Mouse (Mus musculus): Measurements from ENCODE around the gene Galnt14. TPM values are rescaled to one million over a fixed set of nuclear protein-coding genes. Genes with fewer than 3 reads are reported as not detected.

The Galnt14 gene
- total and polyA plus RNA-seq, 2 experiments from 2014 or later, result 16.8 to 17.8 TPM

DNA sequence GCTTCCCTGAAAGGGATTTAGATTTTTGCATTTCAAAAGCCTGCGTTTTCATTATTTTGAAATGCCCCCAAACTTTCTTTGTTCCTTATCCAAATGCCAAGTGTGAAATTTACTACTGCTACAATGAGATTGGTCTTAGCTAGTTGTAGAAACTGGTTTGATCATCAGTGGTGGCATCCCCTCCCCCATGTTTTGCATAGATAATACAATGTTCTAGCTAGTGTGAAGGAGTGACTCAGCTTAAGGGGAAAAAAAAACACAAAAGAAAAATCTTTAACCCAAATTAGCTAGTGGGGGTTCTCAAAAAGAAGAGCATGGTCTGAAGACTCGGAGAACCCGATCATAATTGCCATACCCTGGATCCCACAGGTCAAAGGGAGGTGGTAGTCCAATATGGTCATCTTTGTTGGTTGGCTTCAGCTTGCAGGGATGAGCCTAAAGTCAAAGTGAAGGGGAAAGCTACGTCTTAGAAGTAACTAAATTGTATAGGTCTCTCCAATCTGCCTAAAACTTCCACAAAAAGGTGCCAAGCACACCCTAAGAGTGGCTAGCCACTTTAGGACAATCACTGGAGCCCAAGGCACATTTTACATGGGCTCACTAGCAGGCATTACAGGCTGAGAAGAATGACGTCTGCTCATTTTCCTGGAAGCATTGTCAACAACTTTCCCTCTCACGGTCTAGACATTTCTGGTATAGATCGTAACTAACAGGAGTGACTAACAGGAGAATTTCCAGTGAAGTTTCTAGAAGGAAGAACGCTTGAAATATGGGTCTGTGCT, 4.4 kb upstream of the Galnt14 start:
- TF ChIP-seq CTCF (IDR thresholded peaks at IDR 0.05; ENCODE audit: low read depth), result no peak

DNA sequence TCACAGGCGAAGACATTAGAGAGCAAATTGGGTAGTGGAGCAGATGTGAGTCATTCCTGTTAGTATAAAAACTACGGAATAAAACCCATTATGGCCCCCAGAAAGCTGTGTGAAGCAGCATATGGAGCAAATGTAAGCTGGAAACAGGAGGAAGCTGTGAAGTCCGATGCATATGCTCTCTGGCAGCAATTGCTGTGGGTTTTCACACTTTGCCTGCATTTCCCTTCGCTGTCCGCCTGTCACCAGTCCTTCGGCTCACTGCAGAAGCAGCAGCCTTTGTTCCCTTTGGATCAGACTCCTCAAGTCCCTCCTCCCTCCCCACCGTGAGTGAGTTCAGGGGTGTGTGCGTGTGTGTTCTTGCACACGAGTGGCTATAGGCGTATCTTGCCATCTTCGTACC, 3.1 kb upstream of the Galnt14 start:
- peak overlapping the region; percentile 48; the same call in 1 of the 2 replicates for H3K27ac ChIP-seq (ENCODE audit: low read depth, low read length)
- H3K27me3 ChIP-seq (ENCODE audit: insufficient read depth, low read length), result no peaks in the 10 kb centered on the region; the same call in 1 of the 2 replicates
- no peak overlapping the region for H3K4me3 ChIP-seq (ENCODE audit: low read depth, low read length)
- ATAC-seq (peak; percentile 46), DNase-seq (peak; percentile 64)
- peaks cover 26% of the 10 kb centered on the region for H3K4me1 ChIP-seq (ENCODE audit: insufficient read depth)
- H3K9ac ChIP-seq, result no peak overlapping the region
- H3K4me2 ChIP-seq (ENCODE audit: low read depth), result 0 out of 2 replicates have a peak overlapping the region, but pooled peaks have one; percentile 3
- no peaks in the 10 kb centered on the region for H3K36me3 ChIP-seq (ENCODE audit: insufficient read depth)
- no peak for TF ChIP-seq CTCF (IDR thresholded peaks at IDR 0.05; ENCODE audit: low read depth)
- 24% methylated on average over 11 of the region's 11 CpGs for WGBS
- H3K9me3 ChIP-seq (ENCODE audit: low read length), result no peaks in the 10 kb centered on the region

More for the DNA sequence above, 4.4 kb upstream of the Galnt14 start:
- Histone ChIP-seq H3K9ac (no peak overlapping the region), H3K4me3 (ENCODE audit: low read depth, low read length) (no peak overlapping the region), H3K27ac (ENCODE audit: low read depth, low read length) (no peak overlapping the region), H3K4me1 (ENCODE audit: insufficient read depth) (peaks cover 19% of the 10 kb centered on the region), H3K27me3 (ENCODE audit: insufficient read depth, low read length) (no peaks in the 10 kb centered on the region), H3K9me3 (ENCODE audit: low read length) (no peaks in the 10 kb centered on the region), H3K4me2 (ENCODE audit: low read depth) (no peak overlapping the region), H3K36me3 (ENCODE audit: insufficient read depth) (no peaks in the 10 kb centered on the region)
- no peak for ATAC-seq
- DNase-seq, result no peak
- 63% methylated on average over 8 of the region's 8 CpGs for WGBS

DNA sequence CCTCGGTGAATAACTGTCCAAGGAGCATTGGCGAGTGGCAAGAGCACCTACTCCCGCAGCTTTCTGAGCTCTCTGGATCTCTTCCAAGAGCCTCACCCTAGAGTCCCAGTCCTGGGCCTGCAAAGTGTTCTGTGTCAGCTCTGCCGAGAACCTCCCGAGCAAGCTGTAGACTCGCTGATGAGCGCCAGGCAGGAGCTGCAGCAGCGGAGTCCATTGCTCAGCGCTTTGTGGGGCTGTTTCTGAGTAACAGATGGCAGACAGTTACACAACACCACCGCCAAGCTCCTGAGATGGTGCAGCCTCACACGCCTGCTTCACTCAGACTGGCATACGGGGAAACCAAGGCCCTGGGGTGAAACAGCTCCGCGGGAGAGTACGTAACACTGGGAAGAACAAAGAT, 1.7 kb upstream of the Galnt14 start:
- 57% methylated on average over 15 of the region's 15 CpGs for WGBS
- H3K4me3 ChIP-seq (ENCODE audit: low read depth, low read length), result no peak overlapping the region
- H3K9me3 ChIP-seq (ENCODE audit: low read length), result no peaks in the 10 kb centered on the region
- H3K36me3 ChIP-seq (ENCODE audit: insufficient read depth), result no peaks in the 10 kb centered on the region
- peak overlapping the region; percentile 24; the same call in 1 of the 2 replicates for H3K4me2 ChIP-seq (ENCODE audit: low read depth)
- no peaks in the 10 kb centered on the region; the same call in 1 of the 2 replicates for H3K27me3 ChIP-seq (ENCODE audit: insufficient read depth, low read length)
- H3K4me1 ChIP-seq (ENCODE audit: insufficient read depth), result peaks cover 26% of the 10 kb centered on the region
- DNase-seq (peak; percentile 66), ATAC-seq (peak; percentile 38; the same call in 1 of the 2 replicates)
- H3K9ac ChIP-seq, result no peak overlapping the region
- 0 out of 2 replicates have a peak, but pooled peaks have one; percentile 11 for TF ChIP-seq CTCF (IDR thresholded peaks at IDR 0.05; ENCODE audit: low read depth)
- no peak overlapping the region for H3K27ac ChIP-seq (ENCODE audit: low read depth, low read length)

DNA sequence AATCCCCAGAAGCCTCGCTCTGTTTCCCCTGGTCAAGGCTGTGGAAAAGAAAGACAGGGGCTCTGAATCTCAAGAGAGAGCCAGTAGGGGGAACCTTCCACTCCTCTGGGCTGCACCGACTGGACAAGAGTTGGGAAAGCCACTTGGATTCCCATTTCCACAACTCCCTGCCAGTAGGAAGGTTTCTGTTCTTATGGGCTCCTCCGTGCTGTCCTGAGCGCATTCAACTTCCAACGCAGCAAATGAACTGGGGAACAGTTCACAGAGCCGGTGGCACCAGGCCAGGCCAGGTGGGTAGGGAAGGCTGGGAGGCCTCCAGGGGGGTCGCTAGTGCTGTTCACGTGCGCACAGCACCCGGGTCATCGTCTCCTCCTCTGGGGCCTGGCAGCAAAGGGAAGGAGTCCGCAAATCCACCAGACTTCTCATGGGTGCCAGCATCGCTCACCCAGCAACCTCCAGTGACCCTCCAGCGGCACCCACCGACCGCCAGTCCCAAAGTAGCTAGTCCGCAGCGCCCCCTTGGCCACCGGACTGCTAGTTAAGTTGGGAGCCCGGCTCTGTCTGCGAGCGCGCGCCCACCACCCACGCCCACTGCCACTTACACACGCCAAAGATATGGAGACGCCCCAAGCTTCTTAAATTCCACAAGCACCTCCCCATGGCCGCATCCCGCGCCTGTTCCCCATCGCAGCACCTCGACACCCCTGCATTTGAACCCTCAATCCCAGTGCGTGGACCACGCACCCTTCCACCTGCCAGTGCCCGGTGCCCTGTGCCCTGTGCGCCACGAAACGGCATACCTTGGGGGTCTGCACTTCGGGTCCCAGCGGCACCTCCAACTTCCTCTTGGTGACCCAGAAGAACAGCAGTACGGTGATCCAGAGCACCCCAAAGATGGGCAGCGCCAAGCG, 867 bp downstream of the Galnt14 start:
- ATAC-seq, result peak; percentile 23; the same call in 1 of the 2 replicates
- WGBS, result 2% methylated on average over 43 of the region's 43 CpGs

DNA sequence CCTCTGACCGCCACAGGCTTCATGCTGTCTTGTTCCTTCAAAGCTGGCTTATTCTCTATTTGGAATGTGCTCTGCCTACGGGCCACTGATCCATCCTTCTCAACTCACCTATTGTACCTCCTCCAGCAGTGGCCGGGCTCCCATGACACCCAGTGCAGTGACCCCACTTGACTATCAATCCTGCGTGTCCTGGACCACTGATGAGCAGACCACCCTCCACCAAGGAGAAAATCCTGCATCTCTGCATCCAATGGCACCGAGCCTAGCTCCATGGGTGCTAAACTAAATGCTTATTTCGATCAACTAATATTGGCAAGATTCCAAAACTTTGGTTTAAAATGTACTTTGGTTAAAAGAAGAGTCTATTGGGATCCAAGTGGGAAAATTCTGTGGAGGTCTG, 1.8 kb downstream of the Galnt14 start:
- Histone ChIP-seq H3K27me3 (ENCODE audit: insufficient read depth, low read length) (no peaks in the 10 kb centered on the region; the same call in 1 of the 2 replicates), H3K4me2 (ENCODE audit: low read depth) (peak overlapping the region; percentile 90), H3K4me3 (ENCODE audit: low read depth, low read length) (no peak overlapping the region; the same call in 1 of the 2 replicates), H3K27ac (ENCODE audit: low read depth, low read length) (no peak overlapping the region), H3K9me3 (ENCODE audit: low read length) (no peaks in the 10 kb centered on the region), H3K4me1 (ENCODE audit: insufficient read depth) (peaks cover 17% of the 10 kb centered on the region), H3K36me3 (ENCODE audit: insufficient read depth) (no peaks in the 10 kb centered on the region), H3K9ac (no peak overlapping the region)
- DNase-seq (no peak), ATAC-seq (no peak)
- WGBS, result 85% methylated on average over 6 of the region's 6 CpGs
- TF ChIP-seq CTCF (IDR thresholded peaks at IDR 0.05; ENCODE audit: low read depth), result no peak

More for the DNA sequence above, 867 bp downstream of the Galnt14 start:
- H3K27ac ChIP-seq (ENCODE audit: low read depth, low read length), result peak overlapping the region; percentile 77
- H3K27me3 ChIP-seq (ENCODE audit: insufficient read depth, low read length), result no peaks in the 10 kb centered on the region; the same call in 1 of the 2 replicates
- H3K4me2 ChIP-seq (ENCODE audit: low read depth), result peak overlapping the region; percentile 90
- peak; percentile 40 for DNase-seq
- H3K4me1 ChIP-seq (ENCODE audit: insufficient read depth), result peaks cover 26% of the 10 kb centered on the region
- H3K9ac ChIP-seq, result peak overlapping the region; percentile 69
- TF ChIP-seq CTCF (IDR thresholded peaks at IDR 0.05; ENCODE audit: low read depth), result no peak; the same call in 1 of the 2 replicates
- H3K9me3 ChIP-seq (ENCODE audit: low read length), result no peaks in the 10 kb centered on the region
- H3K4me3 ChIP-seq (ENCODE audit: low read depth, low read length), result peak overlapping the region; percentile 66
- H3K36me3 ChIP-seq (ENCODE audit: insufficient read depth), result no peaks in the 10 kb centered on the region

DNA sequence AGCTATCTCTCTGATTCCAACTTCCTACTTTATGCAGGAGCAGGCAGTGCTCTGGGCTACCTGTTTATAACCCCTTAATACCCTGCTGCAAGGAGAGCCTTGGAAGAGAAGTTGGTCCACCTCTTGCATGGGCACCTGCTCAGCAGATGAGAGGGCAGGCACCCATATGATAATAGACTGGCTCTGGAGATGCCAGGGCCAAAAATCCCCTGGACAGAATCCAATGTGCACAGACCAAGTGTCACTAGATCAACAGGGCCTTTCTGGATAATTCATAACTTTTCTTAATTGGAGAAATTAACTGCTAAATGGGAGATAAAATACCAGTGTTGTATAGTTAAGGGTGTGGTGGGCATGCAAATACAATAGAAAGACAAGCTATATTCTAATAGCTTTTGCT, 6.7 kb downstream of the Galnt14 start:
- no peak overlapping the region for H3K4me2 ChIP-seq (ENCODE audit: low read depth)
- DNase-seq, result no peak

More for the DNA sequence above, 6.7 kb downstream of the Galnt14 start:
- H3K4me1 ChIP-seq (ENCODE audit: insufficient read depth), result 0 out of 2 replicates have a peak, but pooled peaks cover 3% of the 10 kb centered on the region
- H3K9ac ChIP-seq, result no peak overlapping the region
- no peaks in the 10 kb centered on the region for H3K27me3 ChIP-seq (ENCODE audit: insufficient read depth, low read length)
- no peak overlapping the region for H3K27ac ChIP-seq (ENCODE audit: low read depth, low read length)
- TF ChIP-seq CTCF (IDR thresholded peaks at IDR 0.05; ENCODE audit: low read depth), result no peak
- no peaks in the 10 kb centered on the region for H3K9me3 ChIP-seq (ENCODE audit: low read length)
- no peak overlapping the region for H3K4me3 ChIP-seq (ENCODE audit: low read depth, low read length)
- ATAC-seq, result no peak
- H3K36me3 ChIP-seq (ENCODE audit: insufficient read depth), result no peaks in the 10 kb centered on the region

Data from forebrain, postnatal 0 days (tissue).